Mouse (Mus musculus) limb, embryonic 14.5 days (tissue): ENCODE measurements at regions not wholly inside any gene's neighbourhood (a gene's known extent, or its start where the extent isn't known, plus 50 kb on each side); places are given as distances from the start of the nearest gene placed in this dataset.

Source experiments
- ATAC-seq: fragments of 200-750 bp; cut with Nextera tagmentation; 2 replicates; pipeline ENCODE4 v1.8.0; 2017; ENCODE audit warnings: low read depth, moderate number of reproducible peaks, moderate TSS enrichment; ENCODE audit not compliant: low FRiP score
- DNase-seq: peaks from one replicate; pipeline ENCODE4 v3.0.0-alpha.2; 2015; ENCODE audit warnings: low spot score
- H3K27ac ChIP-seq: fragments of 300-500 bp; sonication (generic); replicated peaks from 2 replicates; pipeline ENCODE4 v1.5.1; 2014; ENCODE audit warnings: low read depth, mild to moderate bottlenecking, low read length, moderate library complexity, mixed read lengths
- H3K27me3 ChIP-seq: fragments of 300-500 bp; sonication (generic); 2 replicates; pipeline ENCODE4 v1.6.1; 2014; ENCODE audit warnings: low read length, mixed read lengths; ENCODE audit not compliant: control insufficient read depth, insufficient read depth
- H3K36me3 ChIP-seq: fragments of 300-500 bp; sonication (generic); 2 replicates; pipeline ENCODE4 v1.6.1; 2014; ENCODE audit warnings: mild to moderate bottlenecking, low read length, moderate library complexity, mixed read lengths; ENCODE audit not compliant: control insufficient read depth, insufficient read depth
- H3K4me1 ChIP-seq: fragments of 300-500 bp; sonication (generic); 2 replicates; pipeline ENCODE4 v1.6.1; 2014; ENCODE audit warnings: antibody characterized with exemption, low read length, mixed read lengths; ENCODE audit not compliant: control insufficient read depth, insufficient read depth
- H3K4me2 ChIP-seq: fragments of 300-500 bp; sonication (generic); replicated peaks from 2 replicates; pipeline ENCODE4 v1.6.1; 2014; ENCODE audit warnings: low read depth, mild to moderate bottlenecking, low read length, moderate library complexity; ENCODE audit not compliant: severe bottlenecking
- H3K4me3 ChIP-seq: fragments of 300-500 bp; sonication (generic); replicated peaks from 2 replicates; pipeline ENCODE4 v1.5.1; 2014; ENCODE audit warnings: low read length
- H3K9ac ChIP-seq: fragments of 300-500 bp; sonication (generic); 2 replicates; pipeline ENCODE4 v1.6.1; 2014; ENCODE audit warnings: mild to moderate bottlenecking, low read depth, low read length, moderate library complexity; ENCODE audit not compliant: severe bottlenecking
- H3K9me3 ChIP-seq: fragments of 300-500 bp; sonication (generic); 2 replicates; pipeline ENCODE4 v1.6.1; 2016; ENCODE audit warnings: low read length; ENCODE audit not compliant: control insufficient read depth
- POLR2A ChIP-seq: fragments of 200-500 bp; IDR thresholded peaks from 2 replicates; pipeline ENCODE4 v1.8.0; 2012; ENCODE audit warnings: inconsistent platforms, mild to moderate bottlenecking, moderate library complexity, borderline replicate concordance; ENCODE audit not compliant: insufficient read depth, insufficient read length; ENCODE audit errors: extremely low read depth
- WGBS: fragments of 180-500 bp; shearing (Covaris S2); extraction: QIAGEN DNeasy Blood & Tissue Kit; methylation state at CpG from one replicate; pipeline ENCODE4 v1.1.7; 2014; 5-methylcytosine and 5-hydroxymethylcytosine counted together

DNA sequence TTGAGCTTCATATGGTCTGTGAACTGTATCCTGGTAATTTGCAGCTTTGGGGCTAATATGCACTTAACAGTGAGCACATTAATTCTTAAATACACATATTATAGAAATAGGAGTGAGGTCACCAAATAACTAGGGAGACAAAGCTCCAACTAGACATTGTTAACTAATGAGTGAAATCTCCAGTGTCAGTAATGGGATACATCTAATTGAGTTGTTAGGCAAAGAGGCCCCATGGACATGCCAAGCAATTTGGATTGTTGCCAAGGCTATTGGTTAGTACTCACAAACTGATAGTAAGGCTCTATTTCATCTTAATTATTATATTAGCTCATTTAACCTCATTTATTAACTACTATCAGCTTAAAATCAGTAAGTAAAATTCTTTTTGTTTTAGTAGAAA, 698.5 kb downstream of the Triml1 start:
- Histone ChIP-seq H3K9ac (no peak overlapping the region), H3K27ac (no peak overlapping the region), H3K27me3 (no peaks in the 10 kb centered on the region), H3K9me3 (no peaks in the 10 kb centered on the region), H3K36me3 (no peaks in the 10 kb centered on the region), H3K4me1 (no peaks in the 10 kb centered on the region), H3K4me3 (no peak overlapping the region), H3K4me2 (no peak overlapping the region)
- ATAC-seq: no peak
- DNase-seq: no peak
- TF ChIP-seq POLR2A: no peak

DNA sequence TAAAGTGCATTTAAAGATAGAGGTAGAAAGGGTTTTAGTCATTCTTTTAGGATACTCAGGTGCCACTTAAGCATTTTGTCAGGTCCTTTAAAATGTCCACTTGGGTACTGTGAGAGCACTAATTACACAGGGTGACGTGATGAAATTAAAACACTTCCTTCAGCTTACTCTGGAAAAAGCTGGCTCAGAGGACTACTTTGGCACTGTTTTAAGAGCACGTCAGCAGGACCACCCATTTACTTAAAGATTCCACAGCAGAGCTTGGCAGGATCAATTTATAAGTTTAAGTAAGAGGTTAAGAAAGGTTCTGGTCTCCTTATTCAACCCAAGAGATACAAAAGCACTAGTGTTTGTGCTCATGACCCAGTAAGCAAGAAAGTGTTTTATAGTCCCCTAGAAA, 738.7 kb downstream of the Triml1 start:
- DNase-seq: peak; percentile 26
- Histone ChIP-seq H3K4me2 (no peak overlapping the region), H3K27ac (no peak overlapping the region), H3K27me3 (no peaks in the 10 kb centered on the region), H3K4me3 (no peak overlapping the region), H3K36me3 (no peaks in the 10 kb centered on the region), H3K4me1 (no peaks in the 10 kb centered on the region), H3K9ac (no peak overlapping the region), H3K9me3 (no peaks in the 10 kb centered on the region)
- peak; percentile 68; the same call in 1 of the 2 replicates for ATAC-seq
- WGBS: 24% methylated on average over 2 of the region's 2 CpGs
- no peak for TF ChIP-seq POLR2A

DNA sequence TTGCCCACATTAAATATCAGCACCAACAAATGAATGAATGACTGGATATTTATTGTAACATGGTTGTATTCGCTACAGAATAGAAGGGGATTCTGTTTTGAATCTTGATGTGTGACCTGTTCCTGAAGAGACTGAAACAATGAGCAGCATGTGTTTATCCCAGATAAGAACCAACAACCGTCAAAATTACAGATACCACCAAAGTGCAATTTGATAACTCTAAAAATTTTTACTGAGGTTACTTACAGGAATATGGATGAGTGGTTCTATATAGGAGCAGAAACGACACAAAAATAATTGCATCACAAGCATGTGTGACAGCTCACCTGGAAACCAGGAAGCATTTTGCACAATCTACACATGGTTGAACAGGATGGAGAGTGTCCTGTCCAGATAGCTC, 744.4 kb downstream of the Triml1 start:
- TF ChIP-seq POLR2A: no peak
- DNase-seq (no peak), ATAC-seq (no peak)
- no peaks in the 10 kb centered on the region for H3K9me3 ChIP-seq
- no peaks in the 10 kb centered on the region for H3K27me3 ChIP-seq
- no peaks in the 10 kb centered on the region for H3K36me3 ChIP-seq
- 72% methylated on average over 3 of the region's 3 CpGs for WGBS
- no peak overlapping the region for H3K9ac ChIP-seq
- H3K4me1 ChIP-seq: no peaks in the 10 kb centered on the region
- no peak overlapping the region for H3K27ac ChIP-seq
- no peak overlapping the region for H3K4me3 ChIP-seq
- no peak overlapping the region for H3K4me2 ChIP-seq

DNA sequence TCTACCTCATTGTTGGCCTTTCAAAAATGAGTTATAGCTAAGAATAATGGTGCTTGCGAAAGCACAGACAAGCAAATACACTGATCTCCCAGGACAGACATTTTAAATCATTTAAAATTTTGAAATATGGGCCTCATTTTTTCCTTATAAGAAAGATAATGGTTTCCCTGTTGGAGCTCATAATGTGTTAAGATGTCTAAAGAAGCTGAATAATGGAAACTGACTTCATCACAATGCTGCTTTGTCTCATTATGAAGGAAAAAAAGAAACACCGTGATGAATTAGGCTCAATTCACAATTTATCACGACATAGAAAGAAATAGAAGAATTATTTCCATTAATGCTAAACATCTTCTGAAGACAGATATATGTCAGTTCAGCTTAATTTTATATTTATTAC, 752.5 kb downstream of the Triml1 start:
- H3K27ac ChIP-seq: no peak overlapping the region
- no peak overlapping the region for H3K4me3 ChIP-seq
- ATAC-seq: no peak
- no peaks in the 10 kb centered on the region for H3K9me3 ChIP-seq
- H3K27me3 ChIP-seq: no peaks in the 10 kb centered on the region
- DNase-seq: no peak
- H3K4me2 ChIP-seq: no peak overlapping the region
- TF ChIP-seq POLR2A: no peak
- no peaks in the 10 kb centered on the region for H3K36me3 ChIP-seq
- no peak overlapping the region for H3K9ac ChIP-seq
- H3K4me1 ChIP-seq: no peaks in the 10 kb centered on the region
- 86% methylated on average over 3 of the region's 3 CpGs for WGBS

DNA sequence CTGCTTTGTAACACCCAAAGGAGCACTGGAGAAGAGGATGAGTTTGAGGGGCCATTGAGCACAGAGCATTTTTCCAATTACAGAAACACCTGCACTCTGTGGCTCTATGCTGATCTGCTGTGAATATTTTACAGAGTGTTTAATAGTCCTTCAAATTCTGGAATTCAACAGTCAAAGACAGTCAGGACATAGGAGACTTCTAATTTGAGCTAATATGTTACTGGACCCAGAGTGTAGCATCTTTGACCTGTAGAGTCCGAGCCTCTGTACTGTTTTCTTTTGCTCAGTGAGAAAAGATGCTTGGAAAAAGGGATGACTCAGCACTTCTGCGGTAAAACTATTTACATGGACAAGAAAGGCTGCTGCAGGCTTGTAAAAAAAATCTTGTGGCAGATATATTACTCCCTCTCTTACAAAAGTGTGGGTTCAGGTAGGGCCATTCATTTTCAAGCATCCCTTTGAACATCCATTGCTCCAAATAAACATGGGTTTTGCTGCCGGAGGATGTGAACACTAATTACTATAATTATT, 793.1 kb downstream of the Triml1 start:
- no peak overlapping the region for H3K27ac ChIP-seq
- H3K9ac ChIP-seq: no peak overlapping the region
- WGBS: 29% methylated on average over 3 of the region's 3 CpGs
- TF ChIP-seq POLR2A: no peak
- H3K27me3 ChIP-seq: no peaks in the 10 kb centered on the region
- no peaks in the 10 kb centered on the region for H3K36me3 ChIP-seq
- ATAC-seq (peak; percentile 60; the same call in 1 of the 2 replicates), DNase-seq (no peak)
- H3K4me3 ChIP-seq: no peak overlapping the region
- H3K4me1 ChIP-seq: 0 out of 2 replicates have a peak, but pooled peaks cover 2% of the 10 kb centered on the region
- no peak overlapping the region for H3K4me2 ChIP-seq
- H3K9me3 ChIP-seq: no peaks in the 10 kb centered on the region

DNA sequence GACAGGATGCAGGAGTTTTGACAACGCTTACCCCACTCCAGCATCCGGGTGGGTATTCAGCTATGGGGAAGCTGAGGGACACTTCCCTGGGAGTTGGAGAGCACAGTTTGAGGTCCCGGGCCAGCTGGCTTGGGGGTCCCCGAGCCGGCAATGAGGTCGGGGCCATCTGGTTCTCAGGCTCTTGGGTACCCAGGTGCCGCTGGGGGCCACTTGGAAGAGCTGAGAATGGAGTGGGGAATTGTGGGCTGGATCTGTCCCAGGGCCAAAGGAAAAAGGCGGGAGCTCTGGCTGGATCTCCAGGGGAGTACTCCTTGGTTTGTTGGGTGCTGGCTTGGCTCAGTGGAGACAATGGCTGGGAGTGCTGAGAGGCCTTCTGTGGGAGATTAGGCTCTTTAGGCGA, 806.6 kb downstream of the Triml1 start:
- no peak for ATAC-seq
- no peaks in the 10 kb centered on the region for H3K27me3 ChIP-seq
- no peak overlapping the region for H3K4me3 ChIP-seq
- no peak for TF ChIP-seq POLR2A
- no peaks in the 10 kb centered on the region for H3K9me3 ChIP-seq
- H3K4me2 ChIP-seq: no peak overlapping the region
- no peaks in the 10 kb centered on the region for H3K36me3 ChIP-seq
- WGBS: 86% methylated on average over 9 of the region's 9 CpGs
- DNase-seq: no peak
- no peak overlapping the region for H3K27ac ChIP-seq
- H3K9ac ChIP-seq: no peak overlapping the region
- no peaks in the 10 kb centered on the region for H3K4me1 ChIP-seq
